ENCODE assay signal across 15 mouse cellular contexts in genomic region chr2:17507362-17507761, GRCm38 (mm10).
DNase-seq lines count a peak whose midpoint lies in the region; ATAC-seq and TF ChIP-seq lines count a peak whose summit lies in the region.
"Had no signal": no experiment of that assay in that cellular context is flagged by ENCODE, and none has a peak within 500 bp of the region (broad histone marks: within the 10 kb centered on the region; RNA-seq: fewer than 3 reads in every experiment).

No protein-coding gene starts in this region.

- peak; percentile 19; the same call in 1 of the 2 replicates for TF ChIP-seq CTCF in kidney, postnatal 0 days (IDR thresholded peaks at IDR 0.05; ENCODE audit: low read depth)

- no peak for DNase-seq in kidney, postnatal 0 days (ENCODE audit: low spot score)
- peak; percentile 35 for DNase-seq in thymus, postnatal 4 days
- DNase-seq in thymus, postnatal 10 days (ENCODE audit: low spot score in 2 of 2), result no peak
- DNase-seq in R1 (ENCODE audit: low read depth, low spot score), result peak; percentile 44
- no peak for DNase-seq in frontal cortex, postnatal 36 days (ENCODE audit: low spot score in 2 of 2)
- DNase-seq in layer of hippocampus, postnatal 36 days, result no peak
- no peak for DNase-seq in adrenal gland, postnatal 10 days
- DNase-seq: cerebellum, postnatal 25 days; heart, adult 11 months; heart, postnatal 14 days; kidney, postnatal 10 days; lung, adult 2 months had no signal

- no peak overlapping the region for H3K4me2 ChIP-seq in kidney, postnatal 0 days (ENCODE audit: low read length)
- H3K4me2 ChIP-seq in kidney, embryonic 14.5 days (replicated peaks; ENCODE audit: low read depth, low read length), result no peak overlapping the region

- no peaks in the 10 kb centered on the region for H3K9me3 ChIP-seq in kidney, postnatal 0 days (replicated peaks; ENCODE audit: low read length)
- no peaks in the 10 kb centered on the region for H3K9me3 ChIP-seq in kidney, embryonic 14.5 days (ENCODE audit: control insufficient read depth, low read length)

- ATAC-seq in kidney, postnatal 0 days (replicated peaks; ENCODE audit: low FRiP score, low read depth), result no peak
- no peak for ATAC-seq in kidney, embryonic 14.5 days (ENCODE audit: low FRiP score, low TSS enrichment)
- ATAC-seq: hindbrain, embryonic 16.5 days had no signal

- no peak overlapping the region for H3K4me3 ChIP-seq in kidney, postnatal 0 days (replicated peaks; ENCODE audit: low read depth, low read length)
- H3K4me3 ChIP-seq in kidney, embryonic 14.5 days (ENCODE audit: low read length), result no peak overlapping the region
- H3K4me3 ChIP-seq: megakaryocyte, embryonic 14.5 days had no signal

- no peaks in the 10 kb centered on the region for H3K27me3 ChIP-seq in kidney, postnatal 0 days (ENCODE audit: insufficient read depth, low read length)
- no peaks in the 10 kb centered on the region for H3K27me3 ChIP-seq in kidney, embryonic 14.5 days (ENCODE audit: control insufficient read depth, insufficient read depth, low read length)
- H3K27me3 ChIP-seq: megakaryocyte, embryonic 14.5 days had no signal

- 89% methylated on average over 2 of the region's 2 CpGs for WGBS in kidney, postnatal 0 days
- WGBS in kidney, embryonic 14.5 days, result 93% methylated on average over 2 of the region's 2 CpGs

- H3K36me3 ChIP-seq in kidney, postnatal 0 days (ENCODE audit: insufficient read depth, low read length), result no peaks in the 10 kb centered on the region
- H3K36me3 ChIP-seq in kidney, embryonic 14.5 days (ENCODE audit: control insufficient read depth, insufficient read depth, low read length), result no peaks in the 10 kb centered on the region

- H3K27ac ChIP-seq in kidney, postnatal 0 days, result no peak overlapping the region
- no peak overlapping the region for H3K27ac ChIP-seq in kidney, embryonic 14.5 days (ENCODE audit: low read depth, low read length)

- H3K4me1 ChIP-seq in kidney, postnatal 0 days (replicated peaks; ENCODE audit: insufficient read depth, low read length), result no peaks in the 10 kb centered on the region
- no peaks in the 10 kb centered on the region for H3K4me1 ChIP-seq in kidney, embryonic 14.5 days (ENCODE audit: control insufficient read depth, insufficient read depth, low read length)
- H3K4me1 ChIP-seq: megakaryocyte, embryonic 14.5 days had no signal

- H3K9ac ChIP-seq in kidney, postnatal 0 days (ENCODE audit: low read depth, low read length), result no peak overlapping the region
- H3K9ac ChIP-seq in kidney, embryonic 14.5 days (ENCODE audit: low read depth, low read length), result no peak overlapping the region

Comparison
In these comparisons a context has a peak if more than half of its experiments do, and no peak if none do; other contexts are left out.
1. DNase-seq: peak in thymus, postnatal 4 days (single experiment) and R1 (single experiment); none in kidney, postnatal 0 days (single experiment), thymus, postnatal 10 days (0 of 2), frontal cortex, postnatal 36 days (0 of 2), layer of hippocampus, postnatal 36 days (0 of 2) and adrenal gland, postnatal 10 days (single experiment).